In genomic region chrX:61185458-61185857, GRCm38 (mm10) we compare ENCODE assay signal across 27 mouse cellular contexts. TPM values are rescaled to one million over a fixed set of nuclear protein-coding genes. Genes with fewer than 3 reads are reported as not detected.
"Had no signal": no experiment of that assay in that cellular context is flagged by ENCODE, and none has a peak within 500 bp of the region (broad histone marks: within the 10 kb centered on the region; RNA-seq: fewer than 3 reads in every experiment).

Cdr1 (minus strand) TSS chrX:61185558.

- DNase-seq: gastrocnemius, adult 2 months; gastrocnemius, postnatal 10 days; gastrocnemius, postnatal 25 days; heart, adult 18-20 months; heart, postnatal 14 days; heart, postnatal 36 days; kidney, adult 18-20 months; kidney, adult 8-10 months; kidney, postnatal 10 days; kidney, postnatal 25 days; kidney, postnatal 4 days; liver; liver, embryonic 13.5 days had no signal

- ATAC-seq: hindbrain, postnatal 0 days; inflammation-experienced regulatory T-cells, adult 6 months; intestine, embryonic 15.5 days; intestine, postnatal 0 days had no signal

RNA-seq across cellular contexts. Expression of gene Cdr1, which starts in this region (rescaled TPM):
- polyA plus RNA-seq: heart, embryonic 11.5 days; heart, embryonic 13.5 days; heart, embryonic 15.5 days; heart, postnatal 0 days; hindbrain, embryonic 13.5 days; hindbrain, embryonic 15.5 days; inflammation-experienced regulatory T-cells, adult 6 months; intestine, embryonic 15.5 days; kidney, embryonic 14.5 days; kidney, embryonic 16.5 days; limb, embryonic 14.5 days; liver, embryonic 11.5 days; liver, embryonic 13.5 days had no signal
